Mouse (Mus musculus) midbrain, embryonic 14.5 days (tissue): ENCODE measurements around the gene Aloxe3. TPM values are rescaled to one million over a fixed set of nuclear protein-coding genes. Genes with fewer than 3 reads are reported as not detected.

Experiments used
- ATAC-seq: fragments of 200-750 bp; cut with Nextera tagmentation; 2 replicates; pipeline ENCODE4 v1.8.0; 2017; ENCODE audit warnings: moderate number of reproducible peaks, moderate library complexity; ENCODE audit not compliant: low FRiP score, low TSS enrichment
- DNase-seq: peaks from one replicate; pipeline ENCODE4 v3.0.0-alpha.2; 2015
- H3K27ac ChIP-seq: fragments of 300-500 bp; sonication (generic); replicated peaks from 2 replicates; pipeline ENCODE4 v1.5.1; 2014; ENCODE audit warnings: mild to moderate bottlenecking, low read depth, low read length, moderate library complexity
- H3K27me3 ChIP-seq: fragments of 300-500 bp; sonication (generic); 2 replicates; pipeline ENCODE4 v1.6.1; 2014; ENCODE audit warnings: low read length, control low read depth, mixed read lengths; ENCODE audit not compliant: control insufficient read depth, insufficient read depth
- H3K36me3 ChIP-seq: fragments of 300-500 bp; sonication (generic); 2 replicates; pipeline ENCODE4 v1.6.1; 2014; ENCODE audit warnings: low read length, control low read depth; ENCODE audit not compliant: control insufficient read depth, insufficient read depth
- H3K4me1 ChIP-seq: fragments of 300-500 bp; sonication (generic); 2 replicates; pipeline ENCODE4 v1.6.1; 2014; ENCODE audit warnings: mild to moderate bottlenecking, antibody characterized with exemption, low read length, control low read depth; ENCODE audit not compliant: control insufficient read depth, insufficient read depth
- H3K4me2 ChIP-seq: fragments of 300-500 bp; sonication (generic); 2 replicates; pipeline ENCODE4 v1.6.1; 2014; ENCODE audit warnings: mild to moderate bottlenecking, low read length, moderate library complexity
- H3K4me3 ChIP-seq: fragments of 300-500 bp; sonication (generic); replicated peaks from 2 replicates; pipeline ENCODE4 v1.5.1; 2014; ENCODE audit warnings: low read depth, low read length
- H3K9ac ChIP-seq: fragments of 300-500 bp; sonication (generic); replicated peaks from 2 replicates; pipeline ENCODE4 v1.6.1; 2014; ENCODE audit warnings: mild to moderate bottlenecking, low read length, moderate library complexity
- H3K9me3 ChIP-seq: fragments of 300-500 bp; sonication (generic); 2 replicates; pipeline ENCODE4 v1.6.1; 2016; ENCODE audit warnings: low read length, control low read depth, mixed read lengths; ENCODE audit not compliant: control insufficient read depth
- WGBS: fragments of 180-500 bp; shearing (Covaris S2); extraction: QIAGEN DNeasy Blood & Tissue Kit; methylation state at CpG from one replicate; pipeline ENCODE4 v1.1.7; 2014; 5-methylcytosine and 5-hydroxymethylcytosine counted together
- polyA plus RNA-seq: library from polyadenylated mRNA; unstranded; fragments of >200 nt; fragmentation: Nextera tagmentation; extraction: Ambion mirVana; gene quantifications from 2 replicates; pipeline ENCODE4 v1.2.1, GENCODE M21; 2014

Aloxe3 gene
- polyA plus RNA-seq, 1 experiment from 2014 or later, result 3.2 TPM

DNA sequence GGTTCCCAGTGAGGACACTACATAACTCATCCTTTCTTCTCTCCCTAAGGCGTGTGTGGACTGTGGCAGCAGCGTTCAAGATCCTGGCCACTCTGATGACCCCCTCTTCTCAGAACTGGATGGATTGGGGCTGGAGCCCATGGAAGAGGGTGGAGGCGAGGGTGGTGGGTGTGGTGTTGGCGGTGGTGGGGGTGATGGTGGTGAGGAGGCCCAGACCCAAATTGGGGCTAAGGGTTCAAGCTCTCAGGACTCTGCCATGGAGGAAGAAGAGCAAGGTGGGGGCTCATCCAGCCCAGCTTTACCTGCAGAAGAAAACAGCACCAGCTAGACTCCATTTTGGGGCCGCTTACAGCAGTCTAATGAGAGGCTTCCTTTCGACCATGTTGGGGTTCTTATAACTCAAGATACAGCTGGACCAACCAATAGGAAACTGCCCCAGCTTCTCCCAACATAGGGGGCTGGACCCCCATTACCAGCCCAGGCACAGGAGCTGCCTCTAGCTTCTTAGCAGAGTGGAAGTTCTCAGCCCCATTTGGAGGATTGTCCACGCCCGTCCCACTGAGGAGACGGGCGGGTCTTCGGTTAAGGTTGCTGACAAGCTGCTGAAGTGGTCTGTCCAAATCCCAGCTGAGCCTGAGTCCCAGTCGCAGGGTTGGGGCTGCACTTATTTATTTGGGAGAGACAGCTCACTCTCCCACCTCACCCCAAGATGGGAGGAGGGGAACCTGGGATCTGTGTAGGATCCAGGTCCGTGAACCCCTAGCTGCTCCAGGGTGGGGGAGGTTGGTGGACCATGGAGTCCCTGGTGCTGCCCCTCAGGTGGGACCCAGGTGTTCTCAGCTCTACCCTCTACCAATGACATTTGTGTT is 16.4 kb upstream of the Aloxe3 start:
- no peaks in the 10 kb centered on the region for H3K4me1 ChIP-seq
- ATAC-seq (no peak; the same call in 1 of the 2 replicates), DNase-seq (no peak)
- no peak overlapping the region for H3K4me3 ChIP-seq
- no peaks in the 10 kb centered on the region for H3K27me3 ChIP-seq
- 85% methylated on average over 13 of the region's 13 CpGs for WGBS
- no peak overlapping the region for H3K4me2 ChIP-seq
- H3K9me3 ChIP-seq, result no peaks in the 10 kb centered on the region
- no peak overlapping the region for H3K9ac ChIP-seq
- H3K27ac ChIP-seq, result no peak overlapping the region
- peaks cover 52% of the 10 kb centered on the region for H3K36me3 ChIP-seq

DNA sequence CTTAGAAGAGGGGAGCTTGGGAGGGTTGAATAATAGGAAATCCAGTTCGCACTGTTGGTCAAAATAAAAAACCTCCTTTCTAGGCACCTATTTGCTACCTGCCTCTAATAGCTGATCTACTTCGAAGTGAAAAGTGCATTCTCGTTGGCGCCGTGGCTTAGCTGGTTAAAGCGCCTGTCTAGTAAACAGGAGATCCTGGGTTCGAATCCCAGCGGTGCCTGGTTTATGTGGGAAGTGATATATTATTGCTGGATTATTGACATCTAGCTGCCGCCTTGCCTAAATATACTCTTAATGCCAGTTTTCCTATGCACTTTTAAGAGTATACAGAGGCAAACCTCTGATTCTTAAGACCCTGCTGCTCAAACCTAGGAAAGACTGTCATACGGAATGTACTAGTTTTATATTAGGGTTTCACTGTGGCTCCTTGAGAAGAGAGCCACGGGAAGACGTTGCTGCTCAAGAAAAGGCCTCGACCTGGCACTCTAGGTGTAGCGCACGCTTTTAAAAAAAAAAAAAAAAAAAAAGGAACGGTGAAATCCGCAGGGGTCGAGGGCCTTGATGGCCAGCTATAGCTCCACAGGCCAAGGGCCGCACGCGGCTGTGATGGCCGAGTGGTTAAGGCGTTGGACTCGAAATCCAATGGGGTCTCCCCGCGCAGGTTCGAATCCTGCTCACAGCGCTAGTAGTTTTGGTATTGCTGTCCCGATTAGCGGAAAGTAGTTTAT is 15.2 kb upstream of the Aloxe3 start:
- peaks cover 40% of the 10 kb centered on the region for H3K36me3 ChIP-seq
- H3K4me3 ChIP-seq, result peak overlapping the region; percentile 38
- H3K4me1 ChIP-seq, result no peaks in the 10 kb centered on the region
- WGBS, result under 1% methylated on average over 30 of the region's 30 CpGs
- no peak overlapping the region for H3K27ac ChIP-seq
- H3K9ac ChIP-seq, result 0 out of 2 replicates have a peak overlapping the region, but pooled peaks have one; percentile 27
- ATAC-seq (peak; percentile 60; the same call in 1 of the 2 replicates), DNase-seq (peak; percentile 95)
- H3K4me2 ChIP-seq, result peak overlapping the region; percentile 58
- no peaks in the 10 kb centered on the region for H3K9me3 ChIP-seq
- H3K27me3 ChIP-seq, result 0 out of 2 replicates have a peak, but pooled peaks cover 4% of the 10 kb centered on the region

DNA sequence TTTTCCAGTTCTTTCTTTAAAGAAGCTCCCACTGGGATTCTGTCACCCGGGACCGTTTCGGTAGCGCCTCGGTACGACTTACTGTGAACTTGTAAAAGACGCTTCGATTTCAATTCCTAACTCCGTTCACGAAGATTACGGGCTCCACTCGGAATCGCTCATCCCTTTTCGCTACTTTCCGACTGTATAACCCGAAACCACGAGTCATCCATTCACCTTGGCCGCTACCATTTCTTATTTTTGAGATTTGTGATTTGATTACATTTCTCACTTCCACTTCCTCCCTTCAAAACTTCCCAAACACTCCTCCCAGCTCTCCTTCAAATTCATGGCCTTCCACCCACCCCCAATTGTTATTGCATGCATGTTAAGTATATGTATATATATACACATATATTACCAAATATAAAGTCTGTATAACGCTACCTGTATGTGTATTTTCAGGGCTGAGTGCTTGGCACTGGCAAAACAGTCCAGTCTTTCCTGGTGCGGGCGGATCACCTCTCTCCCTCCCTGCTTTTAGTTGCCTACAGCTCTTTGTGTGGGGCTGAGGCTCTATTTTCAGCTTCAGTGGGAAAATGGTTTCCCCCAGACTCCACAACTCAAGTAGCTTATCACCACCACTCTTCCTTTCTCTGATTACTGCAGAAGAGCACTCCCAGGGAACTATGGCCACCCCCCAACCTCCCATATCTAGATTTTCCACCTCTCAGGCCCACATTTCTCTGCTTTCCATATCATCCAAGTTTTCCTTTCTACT is 14.5 kb upstream of the Aloxe3 start:
- 0 out of 2 replicates have a peak, but pooled peaks cover 4% of the 10 kb centered on the region for H3K27me3 ChIP-seq
- DNase-seq (no peak), ATAC-seq (no peak)
- H3K4me1 ChIP-seq, result no peaks in the 10 kb centered on the region
- no peak overlapping the region for H3K27ac ChIP-seq
- WGBS, result 4% methylated on average over 21 of the region's 21 CpGs
- H3K36me3 ChIP-seq, result peaks cover 32% of the 10 kb centered on the region
- no peaks in the 10 kb centered on the region for H3K9me3 ChIP-seq
- no peak overlapping the region for H3K9ac ChIP-seq
- H3K4me3 ChIP-seq, result peak overlapping the region; percentile 38
- H3K4me2 ChIP-seq, result peak overlapping the region; percentile 58

DNA sequence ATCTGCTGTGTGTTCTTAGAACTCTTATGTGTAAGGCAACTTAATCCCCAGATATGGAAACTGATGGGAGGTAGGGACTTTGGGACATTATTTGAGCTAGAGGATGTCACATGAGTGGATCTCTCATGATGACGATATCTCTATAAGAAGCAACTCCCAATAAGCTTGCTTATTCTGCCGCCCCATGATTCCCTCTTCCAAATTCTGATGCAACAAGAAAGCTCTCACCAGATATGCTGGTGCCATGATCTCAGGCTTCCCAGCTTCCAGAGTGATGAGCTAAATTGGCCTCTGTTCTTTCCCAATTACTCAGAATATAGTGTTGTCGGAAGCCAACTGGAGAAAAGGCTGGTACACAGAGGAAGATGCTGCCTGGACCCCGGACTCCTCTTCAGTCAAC is 13.8 kb upstream of the Aloxe3 start:
- Histone ChIP-seq H3K4me3 (no peak overlapping the region), H3K4me2 (peak overlapping the region; percentile 58; the same call in 1 of the 2 replicates), H3K4me1 (peaks cover 1% of the 10 kb centered on the region; the same call in 1 of the 2 replicates), H3K36me3 (peaks cover 26% of the 10 kb centered on the region), H3K9me3 (no peaks in the 10 kb centered on the region), H3K27me3 (0 out of 2 replicates have a peak, but pooled peaks cover 4% of the 10 kb centered on the region), H3K9ac (no peak overlapping the region), H3K27ac (no peak overlapping the region)
- no peak for ATAC-seq
- WGBS, result 72% methylated on average over 4 of the region's 4 CpGs
- no peak for DNase-seq

DNA sequence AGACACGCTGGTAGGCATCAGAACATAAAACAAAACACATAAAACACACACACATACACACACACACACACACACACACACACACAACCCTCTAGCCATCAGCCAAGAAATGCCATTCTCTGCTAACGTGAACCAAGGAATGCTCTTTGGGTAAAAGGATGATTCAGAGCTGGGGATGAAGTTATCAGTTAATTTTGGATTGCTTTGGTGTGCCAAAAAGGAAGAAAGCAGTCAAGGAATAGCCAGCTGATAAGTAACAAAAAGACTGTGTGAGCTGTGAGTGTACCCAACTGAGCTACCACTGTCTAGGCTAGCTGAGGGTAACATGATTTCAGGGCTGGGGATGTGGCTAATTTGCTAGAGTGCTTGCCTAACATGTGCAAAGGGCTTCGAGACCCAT is 11.7 kb upstream of the Aloxe3 start:
- 73% methylated on average over 3 of the region's 3 CpGs for WGBS
- no peak for ATAC-seq
- Histone ChIP-seq H3K36me3 (peaks cover 6% of the 10 kb centered on the region; the same call in 1 of the 2 replicates), H3K27ac (no peak overlapping the region), H3K9ac (no peak overlapping the region), H3K27me3 (0 out of 2 replicates have a peak, but pooled peaks cover 4% of the 10 kb centered on the region), H3K4me1 (peaks cover 10% of the 10 kb centered on the region), H3K9me3 (no peaks in the 10 kb centered on the region), H3K4me3 (no peak overlapping the region), H3K4me2 (no peak overlapping the region)
- DNase-seq, result no peak

DNA sequence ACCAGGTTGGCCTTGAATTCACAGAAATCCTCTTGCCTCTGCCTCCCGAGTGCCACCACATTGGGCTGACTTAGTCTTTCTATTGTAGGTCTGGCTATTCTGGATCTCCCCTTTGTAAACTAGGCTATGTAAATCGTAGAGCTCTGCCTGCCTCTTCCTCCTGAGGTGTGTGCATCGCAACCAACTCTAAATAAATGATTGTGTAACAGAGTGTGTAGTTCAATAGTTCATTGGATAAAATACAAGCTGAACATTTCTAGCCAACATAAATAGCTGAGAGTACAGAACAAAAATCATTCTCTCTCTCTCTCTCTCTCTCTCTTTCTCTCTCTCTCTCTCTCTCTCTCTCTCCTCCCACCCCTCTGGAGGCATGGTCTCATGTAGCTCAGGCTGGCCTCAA is 11.1 kb upstream of the Aloxe3 start:
- WGBS, result 78% methylated on average over 3 of the region's 3 CpGs
- H3K9ac ChIP-seq, result no peak overlapping the region
- ATAC-seq, result no peak
- DNase-seq, result no peak
- no peak overlapping the region for H3K27ac ChIP-seq
- peaks cover under 1% of the 10 kb centered on the region; the same call in 1 of the 2 replicates for H3K36me3 ChIP-seq
- no peak overlapping the region for H3K4me3 ChIP-seq
- H3K4me2 ChIP-seq, result no peak overlapping the region
- H3K27me3 ChIP-seq, result 0 out of 2 replicates have a peak, but pooled peaks cover 4% of the 10 kb centered on the region
- peaks cover 16% of the 10 kb centered on the region for H3K4me1 ChIP-seq
- H3K9me3 ChIP-seq, result no peaks in the 10 kb centered on the region

DNA sequence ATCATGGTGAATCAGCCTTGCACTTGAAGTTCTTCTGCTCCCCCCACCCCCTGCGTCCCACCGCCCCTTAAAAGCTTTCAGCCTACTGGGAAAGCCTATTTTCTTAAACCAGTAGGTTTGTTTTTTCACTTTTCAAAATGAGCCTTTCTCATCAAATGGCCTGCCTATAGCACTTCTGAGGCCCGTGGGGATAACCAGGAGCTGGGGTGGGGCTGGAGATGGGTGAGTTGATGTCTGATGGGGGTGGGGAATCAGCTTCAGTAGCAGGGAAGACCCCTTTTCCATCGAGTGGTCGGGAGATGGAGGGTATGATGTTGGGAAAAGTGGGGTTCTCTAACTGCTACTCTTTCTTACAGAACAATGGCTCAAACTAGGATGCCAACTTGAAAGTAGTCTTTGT is 8.9 kb upstream of the Aloxe3 start:
- no peaks in the 10 kb centered on the region for H3K9me3 ChIP-seq
- H3K27me3 ChIP-seq, result peaks cover 8% of the 10 kb centered on the region; the same call in 1 of the 2 replicates
- H3K9ac ChIP-seq, result no peak overlapping the region
- H3K4me1 ChIP-seq, result peaks cover 26% of the 10 kb centered on the region
- no peak overlapping the region for H3K27ac ChIP-seq
- ATAC-seq (no peak), DNase-seq (no peak)
- H3K4me2 ChIP-seq, result peak overlapping the region; percentile 82
- peak overlapping the region; percentile 67; the same call in 1 of the 2 replicates for H3K4me3 ChIP-seq
- WGBS, result 61% methylated on average over 5 of the region's 5 CpGs
- no peaks in the 10 kb centered on the region for H3K36me3 ChIP-seq
